Mouse (Mus musculus) MEL (cell line): Measurements from ENCODE around the gene Krtap4-7.

ENCODE experiments used
- ETS1 ChIP-seq: IDR thresholded peaks from 2 replicates; pipeline ENCODE4 v1.6.1; 2012; ENCODE audit warnings: low read depth, mild to moderate bottlenecking, inconsistent platforms, low read length, improper control_type of control experiment, moderate library complexity
- KAT2A ChIP-seq: conservative IDR thresholded peaks from 2 replicates; pipeline ENCODE4 v1.6.1; 2012; ENCODE audit warnings: low read depth, low read length, improper control_type of control experiment, inconsistent platforms

- no peak for TF ChIP-seq KAT2A
- TF ChIP-seq ETS1, result no peak
Observed at GRCm38 (mm10) chr11:99662802-99663201, 18.9 kb upstream of the Krtap4-7 start.
